Mouse (Mus musculus) layer of hippocampus, adult 9-11 months (tissue): ENCODE results near the gene Ctsd.
A peak's percentile ranks its signal among the peaks of the same experiment; 100 is the strongest.

Experiments used
- DNase-seq: peaks from one replicate; pipeline ENCODE4 v3.0.0; 2022

The Ctsd gene

DNA sequence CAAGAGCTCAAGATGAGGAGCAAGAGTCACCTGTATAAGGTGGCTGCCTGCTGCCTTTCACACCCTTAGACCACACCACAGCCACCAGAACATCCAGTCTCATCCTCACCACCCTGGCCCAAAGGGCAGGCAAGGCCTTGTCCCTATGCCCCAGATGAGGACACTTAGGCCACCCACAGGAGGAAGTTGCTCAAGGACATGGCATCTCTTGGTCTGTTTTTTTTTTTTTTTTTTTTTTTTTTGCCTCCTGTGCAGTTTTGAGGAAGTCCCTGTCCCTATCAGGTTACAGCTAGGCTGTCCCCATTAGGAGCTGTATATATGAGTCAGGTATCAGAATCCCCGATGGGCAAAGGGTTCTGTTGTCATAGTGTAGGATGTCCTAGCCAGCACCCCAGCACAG lies 11.4 kb upstream of the Ctsd start:
- peak; percentile 76 for DNase-seq

DNA sequence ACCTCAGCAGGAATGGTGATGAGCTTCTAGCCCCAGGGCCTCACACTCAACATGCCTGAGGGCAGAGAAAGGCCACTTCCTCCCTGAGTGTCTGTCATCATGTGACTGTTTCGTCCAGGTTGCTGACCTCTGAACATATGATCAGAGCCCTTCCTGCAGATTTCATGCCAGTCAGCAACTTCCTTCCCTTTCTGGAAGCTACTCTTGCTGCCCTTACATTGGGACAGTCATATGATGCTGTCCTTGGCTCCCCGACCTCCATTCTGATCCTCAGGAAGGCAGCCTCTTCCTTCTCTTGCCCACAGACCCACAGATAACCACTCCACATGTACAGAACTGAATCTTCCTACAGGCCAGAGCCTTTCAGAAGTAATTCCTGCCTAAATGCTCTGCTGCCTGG lies 10.2 kb upstream of the Ctsd start:
- peak; percentile 88 for DNase-seq

DNA sequence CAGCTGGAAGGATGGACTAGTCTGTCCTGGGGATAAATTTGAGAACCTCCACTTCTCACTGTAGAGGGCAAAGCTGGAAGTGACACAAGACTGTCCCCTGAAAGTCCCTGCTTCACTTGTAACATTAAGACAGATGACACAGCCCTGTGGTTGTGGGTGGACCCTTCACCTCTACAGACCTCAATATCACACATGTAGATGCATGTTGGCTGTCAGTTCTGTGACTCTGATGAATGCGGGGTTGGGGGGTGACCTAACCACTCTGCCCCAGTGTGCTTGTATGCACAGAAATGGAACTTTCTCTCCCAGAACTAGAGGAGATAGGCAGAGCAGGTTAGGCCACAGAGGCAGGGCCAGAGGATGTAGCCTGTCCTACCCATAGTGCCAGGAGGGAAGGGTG lies 8.8 kb upstream of the Ctsd start:
- no peak for DNase-seq

DNA sequence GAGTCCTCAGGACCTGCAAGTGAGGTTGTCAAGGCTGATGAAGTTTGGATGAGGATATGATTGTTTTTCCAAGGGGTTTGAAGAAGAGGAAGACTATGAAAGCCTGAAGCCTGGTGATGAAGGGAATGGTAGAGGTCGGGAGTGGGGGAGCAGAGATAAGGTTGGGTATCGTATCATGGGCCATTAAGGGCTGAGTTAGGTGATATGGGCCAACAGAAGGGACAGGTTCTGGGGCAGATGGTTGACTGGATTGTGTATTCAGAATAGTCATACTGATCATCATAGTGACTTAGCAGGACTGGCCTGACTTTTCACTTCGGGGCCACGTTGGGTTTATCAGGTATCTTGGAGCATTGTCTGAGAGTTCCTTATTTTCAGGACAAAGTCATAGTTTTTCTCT lies 7.6 kb upstream of the Ctsd start:
- DNase-seq, result no peak

DNA sequence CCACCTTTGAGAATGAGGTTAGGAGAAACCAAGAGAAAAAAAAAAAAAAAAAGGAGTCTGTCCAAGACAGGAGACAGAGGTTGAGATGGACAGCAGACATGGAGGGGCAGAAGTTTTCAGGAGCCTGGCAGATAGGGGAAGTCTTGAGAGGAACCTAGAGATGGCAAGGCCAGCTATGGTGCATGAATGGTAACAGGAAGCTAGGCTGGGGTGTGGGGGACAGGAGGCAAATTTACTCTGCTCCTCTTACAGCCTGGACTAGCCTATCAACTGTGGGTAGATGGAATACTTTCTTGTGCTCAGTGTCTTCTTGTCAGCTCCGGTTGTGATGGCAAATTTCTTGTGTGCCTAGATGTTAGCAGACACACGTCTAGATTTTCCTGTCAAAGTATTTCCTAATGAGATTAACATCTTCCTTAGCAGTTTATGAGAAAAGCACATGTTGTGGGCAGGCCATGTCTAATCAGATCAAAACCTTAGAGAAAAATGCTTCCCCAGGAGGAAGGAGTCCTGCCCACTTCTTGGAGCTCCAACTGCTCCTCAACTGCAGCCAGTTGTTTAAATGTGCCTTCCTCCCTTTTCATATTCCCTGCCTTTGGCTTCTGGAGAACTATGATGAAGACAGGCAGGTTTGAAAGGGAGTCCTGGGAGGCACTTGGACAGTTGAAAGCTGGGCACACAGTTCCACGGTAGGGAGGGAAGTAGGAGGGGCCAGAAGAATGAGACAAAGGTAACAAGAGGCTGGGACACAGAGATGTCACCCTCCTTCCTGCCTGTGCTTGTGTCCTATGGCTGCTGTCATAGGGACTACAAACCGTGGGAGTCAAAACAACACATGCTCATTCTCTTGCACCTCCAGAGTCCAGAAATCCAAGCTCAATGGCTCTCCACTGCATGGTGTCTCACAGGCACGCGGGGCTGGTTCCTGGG lies 6.7 kb upstream of the Ctsd start:
- peak; percentile 39 for DNase-seq

DNA sequence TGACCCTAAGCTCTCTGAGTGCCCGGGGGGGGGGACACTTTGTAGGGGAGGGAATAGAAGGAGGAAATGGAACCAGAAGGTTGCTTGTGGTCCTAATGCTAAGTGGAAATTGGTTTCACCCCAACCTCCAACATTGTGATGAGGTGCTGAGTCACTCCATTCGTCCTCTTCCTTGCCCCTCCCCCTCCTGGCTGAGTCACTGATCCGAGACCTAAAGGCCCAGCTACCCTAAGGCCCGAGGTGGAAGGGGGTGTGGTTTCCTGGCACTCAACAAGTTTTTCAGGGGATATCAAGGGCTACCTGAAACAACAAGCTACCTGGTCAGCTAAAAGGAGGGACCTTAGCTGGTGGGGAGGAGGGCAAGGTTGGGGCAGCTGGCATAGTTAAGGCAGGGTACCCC lies 5.4 kb upstream of the Ctsd start:
- DNase-seq, result no peak

DNA sequence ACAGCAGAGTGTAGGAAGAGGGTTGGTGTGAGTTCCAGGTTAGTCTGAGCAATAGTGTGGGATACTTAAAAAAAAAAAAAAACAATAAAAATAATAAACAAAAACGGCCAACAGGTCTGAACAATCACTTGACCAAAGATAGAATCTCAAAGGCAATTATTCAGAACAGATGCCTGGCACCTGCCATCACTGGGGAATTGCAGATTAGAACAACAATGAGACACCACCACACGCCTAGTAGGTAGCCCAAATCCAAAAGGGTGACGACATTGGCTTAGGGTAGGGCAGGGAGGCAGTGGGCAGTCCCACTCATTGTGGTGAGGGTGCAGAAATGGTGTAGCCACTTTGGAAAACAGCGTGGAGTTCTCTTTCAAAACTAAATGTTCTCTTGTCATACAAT lies 3.8 kb upstream of the Ctsd start:
- DNase-seq, result no peak

DNA sequence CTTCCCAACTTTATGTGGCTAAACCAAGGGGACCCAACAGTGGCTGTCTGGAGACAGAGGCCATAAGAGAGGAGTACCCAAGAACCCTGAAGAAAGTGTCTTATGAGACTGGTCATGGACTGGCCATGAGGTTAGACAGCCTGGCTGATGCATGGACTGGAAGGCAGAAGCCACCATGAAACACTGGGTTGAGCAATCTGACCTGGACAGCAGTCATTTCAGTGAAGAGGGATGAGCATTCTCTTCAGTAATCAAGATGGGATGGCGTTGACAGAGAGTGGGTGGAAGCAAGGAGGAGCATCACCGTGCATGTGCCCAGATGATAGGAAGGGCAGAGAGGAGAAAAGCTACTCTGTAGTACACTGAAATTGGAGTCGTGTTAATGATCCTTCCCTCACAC lies 3.3 kb upstream of the Ctsd start:
- no peak for DNase-seq

DNA sequence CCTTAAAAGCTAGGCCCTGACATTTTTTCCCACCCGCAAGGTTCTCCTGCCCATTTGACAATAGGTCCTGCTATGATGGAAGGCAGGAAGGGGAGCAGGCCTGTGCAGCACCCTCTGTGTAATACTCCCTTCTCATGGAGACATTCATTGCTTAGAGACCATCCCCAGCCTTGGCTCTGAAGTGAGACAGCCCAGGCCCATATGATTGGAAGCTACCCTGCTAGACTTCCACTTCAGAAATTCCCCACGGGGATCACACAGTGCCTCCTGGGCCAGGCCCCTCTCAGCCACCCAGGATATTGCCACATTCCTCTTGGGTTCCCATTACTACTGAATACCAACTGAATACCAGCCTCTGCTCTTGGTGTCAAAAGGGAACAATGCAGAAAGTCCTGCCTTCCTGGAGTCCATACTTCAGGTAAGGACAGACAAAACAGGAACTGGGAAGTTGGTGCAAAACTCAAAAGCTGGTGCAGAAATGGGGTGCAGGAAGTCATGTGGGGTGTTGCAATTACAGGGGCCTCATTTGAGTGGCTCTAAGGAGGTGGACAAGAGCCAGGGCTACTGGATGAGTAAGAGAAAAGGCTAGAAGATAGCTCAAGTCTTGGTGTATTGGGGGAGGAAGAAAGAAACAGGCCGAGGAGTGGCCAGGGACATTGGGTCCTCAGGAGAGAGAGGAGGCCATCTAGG lies 2.3 kb upstream of the Ctsd start:
- peak; percentile 80 for DNase-seq

DNA sequence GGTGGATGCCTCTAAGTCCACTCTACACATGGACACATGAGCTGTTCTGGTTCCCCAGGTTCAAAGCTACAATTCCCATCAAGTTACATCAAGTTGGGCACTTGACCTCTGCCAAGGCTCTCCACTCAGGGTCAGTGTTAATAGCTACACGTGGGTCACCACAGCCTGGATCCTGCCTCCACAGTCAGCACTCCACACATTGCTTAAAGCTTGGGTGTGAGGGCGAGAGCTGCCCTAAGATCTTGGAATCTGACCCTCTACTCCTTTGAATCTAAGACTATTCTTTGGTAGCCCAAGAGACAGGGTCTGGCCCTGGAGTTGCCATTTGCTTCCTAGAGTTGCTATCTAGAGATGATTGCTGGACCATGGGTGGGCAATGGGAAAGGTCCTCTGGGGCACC lies 902 bp upstream of the Ctsd start:
- no peak for DNase-seq

DNA sequence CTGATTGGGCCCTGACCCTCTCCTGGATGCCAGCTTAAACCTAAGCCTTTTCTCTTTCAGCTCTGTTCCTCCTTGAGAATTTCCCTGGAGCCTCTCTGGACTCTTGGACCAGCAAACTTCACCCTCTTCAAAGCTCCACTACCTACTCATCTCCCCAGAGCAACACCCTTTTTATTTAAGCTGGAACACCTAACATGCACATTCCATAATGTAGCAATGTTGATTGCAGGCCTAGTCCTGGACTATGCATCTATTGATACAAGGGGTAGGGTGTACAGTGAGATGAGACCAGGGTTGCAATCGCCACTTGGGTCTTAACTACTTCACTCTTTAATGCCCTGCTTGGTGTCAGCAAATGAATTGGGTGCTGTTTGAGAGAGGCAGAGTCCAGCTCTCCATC lies 360 bp upstream of the Ctsd start:
- no peak for DNase-seq

DNA sequence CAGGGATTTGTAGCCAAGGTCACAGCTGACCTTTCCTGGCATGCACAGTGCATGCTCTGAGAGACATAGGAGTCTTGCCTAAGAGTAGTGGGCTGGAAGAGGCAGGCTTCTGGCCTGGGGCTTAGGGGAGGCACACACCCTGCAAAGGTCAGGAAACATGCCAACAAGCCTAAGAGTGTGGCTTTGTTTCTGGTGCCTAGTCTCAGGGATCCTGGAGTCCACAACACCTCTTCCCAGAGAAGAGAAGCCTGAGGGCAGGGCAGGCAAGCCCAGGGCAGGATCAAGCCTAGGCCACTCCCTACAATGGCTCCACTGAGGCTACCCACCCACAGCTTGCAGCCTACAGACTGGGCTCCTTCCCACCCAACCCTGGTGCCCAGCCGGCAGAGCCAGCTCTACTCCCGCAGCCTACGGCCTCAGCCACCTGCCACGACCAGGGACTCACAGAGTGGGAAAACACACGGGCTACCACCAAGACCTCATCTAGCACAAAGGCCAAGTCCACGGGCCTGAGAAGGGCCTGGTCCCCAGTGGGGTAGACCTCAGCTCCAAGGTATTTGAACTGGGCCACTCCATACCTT lies 1.1 kb downstream of the Ctsd start:
- DNase-seq, result no peak

DNA sequence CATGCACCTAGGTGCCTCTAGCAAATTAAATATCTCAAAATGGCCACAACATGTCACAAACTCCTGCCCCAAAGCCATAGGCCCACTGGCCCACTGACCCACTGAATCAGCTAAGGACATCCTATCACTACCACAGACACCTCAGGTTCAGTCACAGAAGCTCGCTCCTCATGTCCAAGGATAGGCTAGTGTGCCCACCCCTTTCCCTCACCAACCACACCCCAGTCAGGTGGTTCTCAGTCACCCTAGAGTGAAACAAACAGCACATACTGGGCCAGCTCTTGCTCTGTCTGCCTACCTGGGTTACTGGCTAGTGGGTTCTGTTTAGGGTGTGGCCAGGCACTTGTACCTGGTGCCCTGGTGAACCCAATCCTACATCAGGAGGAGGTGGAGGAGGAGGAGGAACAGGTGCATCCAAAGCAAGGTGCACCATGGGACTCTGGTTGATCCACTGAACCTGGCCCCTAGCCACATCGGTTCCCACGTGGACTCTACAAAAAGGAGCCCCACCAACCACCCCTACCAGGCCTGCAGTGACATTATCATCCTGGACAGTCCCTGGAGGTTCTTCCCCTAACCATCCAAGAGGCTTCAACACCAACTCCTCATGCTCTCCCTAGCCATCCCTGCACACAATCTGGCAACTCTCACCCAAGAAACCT lies 2.0 kb downstream of the Ctsd start:
- DNase-seq, result no peak

DNA sequence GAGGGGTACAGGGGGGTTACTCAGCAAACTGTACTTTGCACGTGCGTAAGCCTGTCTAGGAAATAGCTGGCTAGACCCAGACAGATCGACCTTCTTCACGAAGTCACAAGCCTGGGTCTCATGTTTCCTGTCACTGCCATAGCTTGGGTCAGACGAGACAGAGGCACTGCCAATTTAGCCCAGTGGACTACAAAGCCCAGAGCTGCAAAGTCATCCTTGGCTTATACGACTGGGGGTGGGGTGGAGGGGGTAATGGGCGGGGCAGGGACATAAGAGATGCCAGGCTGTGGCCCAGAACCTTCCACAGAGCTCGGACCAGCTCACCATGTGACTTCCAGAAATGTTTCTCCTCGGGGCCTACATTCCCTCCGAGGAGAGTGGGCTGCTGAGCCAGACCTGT lies 3.5 kb downstream of the Ctsd start:
- DNase-seq, result no peak

DNA sequence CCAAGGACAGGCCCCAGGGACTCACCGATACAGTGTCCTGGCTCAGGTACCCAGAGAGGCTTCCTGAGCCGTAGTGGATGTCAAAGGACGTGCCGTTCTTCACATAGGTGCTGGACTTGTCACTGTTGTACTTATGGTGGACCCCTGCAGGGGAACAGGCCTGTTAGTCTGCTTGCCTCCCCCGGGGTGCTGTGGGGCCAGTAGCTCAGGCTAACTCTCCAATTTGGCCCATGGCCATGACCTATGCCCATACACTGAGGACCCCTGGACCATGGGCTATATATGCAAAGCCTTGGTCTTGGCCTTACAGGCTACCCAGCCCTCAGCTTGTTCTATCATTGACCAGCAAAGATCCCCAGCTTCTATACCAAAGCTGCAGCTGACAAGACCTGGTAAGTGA lies 5.3 kb downstream of the Ctsd start, which contains the start of gene Gm49369:
Gm49369 (minus strand) TSS at position 101 of the 400 bp plus-strand sequence.
- DNase-seq, result no peak

DNA sequence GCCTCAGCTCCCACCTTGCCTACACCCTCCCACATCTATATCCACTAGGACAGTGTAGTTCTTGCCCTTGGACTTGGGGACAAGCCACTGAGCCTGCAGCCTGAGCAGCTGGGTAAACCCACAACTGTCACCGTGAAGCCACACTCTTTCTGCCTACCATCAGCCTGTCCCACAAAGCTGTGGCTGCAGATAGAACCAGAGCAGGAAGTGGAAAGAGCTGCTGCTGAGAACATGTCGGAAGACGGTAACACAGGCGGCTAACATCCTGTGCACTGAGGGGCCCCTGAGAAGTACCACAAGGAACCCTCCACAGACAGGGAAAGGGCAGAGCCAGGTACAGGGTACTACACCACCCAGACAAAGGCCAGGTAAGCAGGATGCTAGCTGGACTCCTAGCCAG lies 6.7 kb downstream of the Ctsd start:
- no peak for DNase-seq

DNA sequence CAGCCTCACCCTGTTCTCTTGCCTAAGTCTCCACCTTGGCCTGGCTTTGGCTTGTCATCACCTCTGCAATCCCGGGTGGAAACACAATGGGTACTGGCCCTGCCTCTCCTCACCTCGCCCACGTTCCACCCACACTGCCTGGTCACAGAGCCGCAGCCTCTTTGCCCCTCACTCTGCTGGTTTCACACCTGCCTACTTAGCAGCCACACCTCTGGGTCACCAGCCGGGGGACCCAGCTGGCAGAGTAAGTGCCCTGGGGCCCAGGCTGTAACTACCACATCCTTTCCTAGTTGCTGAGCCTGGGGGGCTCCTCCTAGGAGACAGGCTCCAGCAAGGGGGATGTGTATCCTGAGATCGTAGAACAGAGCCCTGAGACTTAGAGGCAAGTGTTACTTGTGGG lies 8.7 kb downstream of the Ctsd start:
- DNase-seq, result no peak

DNA sequence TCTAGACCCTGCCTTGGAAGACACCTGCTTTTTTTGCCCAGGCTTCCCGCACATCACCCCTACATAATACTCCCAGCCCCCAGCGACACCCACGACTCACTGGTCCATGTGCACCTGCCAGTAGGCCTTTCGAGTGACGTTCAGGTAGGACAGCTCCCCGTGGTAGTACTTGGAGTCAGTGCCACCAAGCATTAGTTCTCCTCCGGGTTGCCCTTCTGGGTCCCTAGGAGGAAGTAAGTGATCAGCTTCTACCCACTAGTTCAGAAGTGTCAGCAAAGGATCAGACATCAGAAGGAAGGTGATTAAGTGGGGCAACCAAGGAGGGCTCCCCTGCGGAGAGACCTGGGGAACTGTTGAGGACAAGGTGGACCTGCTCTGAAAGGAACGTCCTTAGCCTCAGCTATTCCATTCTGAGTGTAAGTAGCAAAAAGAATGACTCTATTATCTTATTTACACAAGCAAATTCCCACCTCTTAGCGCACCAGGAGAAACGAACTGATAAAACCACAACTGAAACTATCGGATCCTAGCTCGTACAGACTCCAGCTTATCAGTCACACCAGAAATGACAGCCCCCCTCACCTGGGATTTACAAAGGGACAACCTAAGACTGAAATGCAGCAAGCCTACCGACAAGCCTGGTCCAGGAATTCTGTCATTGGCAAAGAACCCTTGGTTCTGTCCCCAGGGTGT lies 10.5 kb downstream of the Ctsd start:
- no peak for DNase-seq

DNA sequence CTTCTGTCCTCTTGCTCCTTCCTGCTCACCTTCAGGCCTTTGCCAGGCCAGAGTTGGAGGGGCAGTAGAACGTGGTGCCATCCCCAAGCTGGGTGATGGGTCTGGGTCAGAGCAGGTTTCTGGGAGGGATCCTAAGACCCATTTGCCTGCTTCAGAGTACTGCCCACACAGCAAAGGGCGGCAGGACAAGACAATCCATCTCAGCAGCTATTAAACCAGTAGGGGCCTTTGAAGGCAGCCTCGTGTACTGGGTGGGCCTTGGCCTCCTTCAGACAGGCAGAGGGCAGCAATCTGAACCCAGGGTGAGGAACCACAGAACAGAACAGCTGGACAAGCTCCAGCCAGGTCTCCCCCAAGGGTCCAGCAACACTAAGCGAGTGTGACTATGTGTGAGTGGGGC lies 11.7 kb downstream of the Ctsd start:
- DNase-seq, result no peak

DNA sequence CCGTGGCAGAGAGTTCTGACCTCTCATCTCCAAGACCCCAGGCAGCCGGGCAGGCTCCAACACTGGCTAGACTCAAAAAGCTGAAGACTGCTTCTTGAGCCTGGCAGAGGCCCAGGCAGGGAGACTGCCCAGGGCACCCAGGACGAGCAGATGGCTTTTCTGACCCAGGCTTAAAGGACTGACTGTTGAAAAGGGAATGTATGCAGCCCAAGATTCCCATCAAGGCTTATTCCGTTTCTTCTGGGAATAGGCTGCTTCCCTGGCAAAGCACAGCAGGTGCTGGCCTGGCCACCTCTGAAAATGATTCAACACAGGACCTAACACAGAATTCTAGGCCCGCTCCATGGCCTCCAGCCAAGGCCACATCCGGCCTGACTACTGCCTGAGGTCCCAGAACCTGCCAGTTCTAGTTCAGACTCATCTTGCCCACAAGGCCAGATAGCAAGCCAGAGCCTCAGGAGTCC lies 12.5 kb downstream of the Ctsd start:
- DNase-seq, result no peak

DNA sequence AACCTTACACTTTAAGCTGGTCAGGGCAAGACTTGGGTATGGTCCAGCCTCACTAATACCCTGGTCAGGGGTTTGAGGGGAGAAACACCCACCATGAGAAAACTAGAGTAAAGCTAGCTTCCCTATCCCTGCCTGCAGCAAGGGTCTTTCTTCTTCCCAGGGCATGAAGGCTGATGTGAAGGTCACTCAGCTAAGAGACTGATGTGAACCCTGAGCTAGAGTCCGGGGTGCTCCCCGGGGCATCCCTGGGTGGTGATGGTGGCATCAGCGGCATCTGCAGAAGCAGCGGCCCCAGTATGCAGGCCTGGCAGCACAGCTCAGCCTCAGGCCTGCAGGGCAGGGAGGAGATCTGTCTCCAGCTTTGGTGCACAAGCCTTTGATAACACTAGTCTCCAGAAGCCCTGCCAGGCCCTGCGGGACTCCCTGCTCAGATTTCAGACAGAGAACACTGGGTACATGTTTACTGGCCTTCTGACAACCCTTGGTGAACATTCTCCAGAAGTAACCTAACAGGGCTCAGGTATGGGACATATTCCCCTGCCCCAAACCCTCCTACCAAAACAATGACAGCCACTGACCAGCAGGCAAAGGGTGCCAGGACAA lies 13.3 kb downstream of the Ctsd start:
- DNase-seq, result no peak
